Mouse (Mus musculus) lung, embryonic 14.5 days (tissue): ENCODE data around the gene Myo5c. TPM values are rescaled to one million over a fixed set of nuclear protein-coding genes. Genes with fewer than 3 reads are reported as not detected.
A peak's percentile ranks its signal among the peaks of the same experiment; 100 is the strongest.

Experiments used
- ATAC-seq: fragments of 200-750 bp; cut with Nextera tagmentation; 2 replicates; pipeline ENCODE4 v1.8.0; 2017; ENCODE audit warnings: mild to moderate bottlenecking, moderate TSS enrichment, moderate library complexity; ENCODE audit not compliant: insufficient read depth
- DNase-seq: peaks from one replicate; pipeline ENCODE4 v3.0.0-alpha.2; 2015
- H3K27ac ChIP-seq: fragments of 300-500 bp; sonication (generic); 2 replicates; pipeline ENCODE4 v1.5.1; 2014; ENCODE audit warnings: low read depth, mild to moderate bottlenecking, moderate library complexity
- H3K27me3 ChIP-seq: fragments of 300-500 bp; sonication (generic); 2 replicates; pipeline ENCODE4 v1.6.1; 2014; ENCODE audit warnings: low read length, control low read depth; ENCODE audit not compliant: insufficient read depth
- H3K36me3 ChIP-seq: fragments of 300-500 bp; sonication (generic); 2 replicates; pipeline ENCODE4 v1.6.1; 2014; ENCODE audit warnings: control low read depth; ENCODE audit not compliant: insufficient read depth
- H3K4me1 ChIP-seq: fragments of 300-500 bp; sonication (generic); 2 replicates; pipeline ENCODE4 v1.6.1; 2014; ENCODE audit warnings: antibody characterized with exemption, control low read depth; ENCODE audit not compliant: insufficient read depth
- H3K4me2 ChIP-seq: fragments of 300-500 bp; sonication (generic); 2 replicates; pipeline ENCODE4 v1.6.1; 2014; ENCODE audit warnings: mild to moderate bottlenecking
- H3K4me3 ChIP-seq: fragments of 300-500 bp; sonication (generic); 2 replicates; pipeline ENCODE4 v1.5.1; 2014; ENCODE audit warnings: low read depth, low read length
- H3K9ac ChIP-seq: fragments of 300-500 bp; sonication (generic); 2 replicates; pipeline ENCODE4 v1.6.1; 2014
- H3K9me3 ChIP-seq: fragments of 300-500 bp; sonication (generic); 2 replicates; pipeline ENCODE4 v1.6.1; 2016; ENCODE audit warnings: low read depth, low read length, control low read depth
- CTCF ChIP-seq: IDR thresholded peaks from 2 replicates; pipeline ENCODE4 v1.5.1; 2016; ENCODE audit warnings: antibody characterized with exemption, low read depth
- WGBS: fragments of 180-500 bp; shearing (Covaris S2); extraction: QIAGEN DNeasy Blood & Tissue Kit; methylation state at CpG from one replicate; pipeline ENCODE4 v1.1.7; 2014; 5-methylcytosine and 5-hydroxymethylcytosine counted together
- polyA plus RNA-seq: library from polyadenylated mRNA; unstranded; fragments of >200 nt; fragmentation: Nextera tagmentation; extraction: Ambion mirVana; gene quantifications from 2 replicates; pipeline ENCODE4 v1.2.1, GENCODE M21; 2014

Gene Myo5c
- polyA plus RNA-seq, 1 experiment from 2014 or later, result 28.9 TPM

- no peak overlapping the region for H3K4me3 ChIP-seq
- no peak overlapping the region for H3K27ac ChIP-seq
- no peak overlapping the region for H3K4me2 ChIP-seq
- H3K4me1 ChIP-seq, result no peaks in the 10 kb centered on the region
- TF ChIP-seq CTCF, result no peak
- no peak for ATAC-seq
- H3K9ac ChIP-seq, result no peak overlapping the region
- 55% methylated on average over 5 of the region's 5 CpGs for WGBS
- 0 out of 2 replicates have a peak, but pooled peaks cover 4% of the 10 kb centered on the region for H3K36me3 ChIP-seq
- no peaks in the 10 kb centered on the region for H3K27me3 ChIP-seq
- H3K9me3 ChIP-seq, result no peaks in the 10 kb centered on the region
- DNase-seq, result no peak
These were observed 76.8 kb downstream of the Myo5c start for GRCm38 (mm10) chr9:75308621-75309020.

DNA sequence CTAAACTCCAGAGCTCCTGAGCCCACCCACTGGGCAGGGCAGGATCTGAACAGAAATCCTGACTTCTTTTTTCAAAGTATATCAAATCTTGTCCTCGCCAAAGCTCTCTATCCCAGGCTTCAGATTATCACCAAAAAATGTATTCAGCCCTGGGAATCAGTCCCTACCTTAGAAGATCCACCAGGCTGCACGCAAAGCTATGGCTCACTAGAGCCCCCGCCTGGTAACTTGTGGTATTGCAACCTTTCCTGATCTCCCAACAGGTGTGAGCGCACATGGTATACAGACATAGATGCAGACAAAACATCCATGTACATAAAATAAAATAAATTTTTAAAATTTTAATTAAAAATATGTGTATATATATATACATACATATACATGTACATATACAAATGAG, 80.2 kb downstream of the Myo5c start:
- ATAC-seq (no peak), DNase-seq (peak; percentile 90)
- H3K36me3 ChIP-seq, result no peaks in the 10 kb centered on the region
- TF ChIP-seq CTCF, result peak; percentile 86
- H3K4me2 ChIP-seq, result no peak overlapping the region
- 16% methylated on average over 4 of the region's 4 CpGs for WGBS
- H3K9me3 ChIP-seq, result no peaks in the 10 kb centered on the region
- no peaks in the 10 kb centered on the region for H3K27me3 ChIP-seq
- H3K9ac ChIP-seq, result no peak overlapping the region
- no peak overlapping the region for H3K4me3 ChIP-seq
- H3K27ac ChIP-seq, result no peak overlapping the region
- H3K4me1 ChIP-seq, result no peaks in the 10 kb centered on the region

DNA sequence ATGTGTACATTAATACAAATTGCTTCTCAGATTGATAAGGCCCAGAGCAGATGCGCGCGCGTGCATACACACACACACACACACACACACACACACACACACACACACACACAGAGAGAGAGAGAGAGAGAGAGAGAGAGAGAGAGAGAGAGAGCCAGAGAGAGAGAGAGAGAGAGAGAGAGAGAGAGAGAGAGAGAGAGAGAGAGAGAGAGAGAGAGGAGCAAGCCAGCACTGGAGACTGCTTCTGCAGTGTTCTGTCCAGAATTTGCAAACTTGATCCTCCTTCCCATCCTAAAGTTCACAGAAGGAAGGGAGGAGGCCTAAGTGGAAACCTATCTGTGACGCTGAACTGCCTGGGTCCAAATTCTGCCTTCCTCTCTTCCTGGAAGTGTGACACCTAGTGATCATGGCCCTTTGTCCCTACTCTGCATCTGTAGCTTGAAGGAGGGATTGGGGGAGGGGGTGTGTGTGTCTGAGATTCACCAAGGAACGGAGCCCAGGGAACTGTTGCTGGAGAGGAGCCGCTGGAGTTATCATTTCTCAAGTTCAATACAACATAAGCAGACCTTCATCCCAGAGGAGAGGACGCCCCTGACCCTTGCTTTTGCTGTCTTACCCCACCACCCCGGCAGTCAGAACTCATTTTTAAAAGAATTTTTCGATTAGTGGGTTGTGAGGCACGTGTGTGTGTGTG, 81.5 kb downstream of the Myo5c start:
- Histone ChIP-seq H3K4me3 (peak overlapping the region; percentile 65), H3K4me2 (peak overlapping the region; percentile 88), H3K27ac (peak overlapping the region; percentile 77; the same call in 1 of the 2 replicates), H3K9me3 (no peaks in the 10 kb centered on the region), H3K4me1 (no peaks in the 10 kb centered on the region), H3K36me3 (no peaks in the 10 kb centered on the region), H3K9ac (peak overlapping the region; percentile 64; the same call in 1 of the 2 replicates), H3K27me3 (no peaks in the 10 kb centered on the region)
- ATAC-seq, result peak; percentile 26
- DNase-seq, result peak; percentile 28
- TF ChIP-seq CTCF, result no peak
- WGBS, result 35% methylated on average over 11 of the region's 11 CpGs

- H3K4me1 ChIP-seq, result no peaks in the 10 kb centered on the region
- H3K27me3 ChIP-seq, result no peaks in the 10 kb centered on the region
- DNase-seq (peak; percentile 84), ATAC-seq (peak; percentile 89)
- H3K36me3 ChIP-seq, result no peaks in the 10 kb centered on the region
- H3K9me3 ChIP-seq, result no peaks in the 10 kb centered on the region
- peak overlapping the region; percentile 88 for H3K4me2 ChIP-seq
- TF ChIP-seq CTCF, result 0 out of 2 replicates have a peak, but pooled peaks have one; percentile 24
- peak overlapping the region; percentile 77 for H3K27ac ChIP-seq
- 1% methylated on average over 52 of the region's 52 CpGs for WGBS
- H3K4me3 ChIP-seq, result peak overlapping the region; percentile 65
- H3K9ac ChIP-seq, result peak overlapping the region; percentile 64
These were observed 82.2 kb downstream of the Myo5c start for GRCm38 (mm10) chr9:75313832-75314516.

- Histone ChIP-seq H3K9ac (peak overlapping the region; percentile 64), H3K27me3 (no peaks in the 10 kb centered on the region), H3K4me1 (no peaks in the 10 kb centered on the region), H3K9me3 (no peaks in the 10 kb centered on the region), H3K4me2 (peak overlapping the region; percentile 88), H3K27ac (peak overlapping the region; percentile 77), H3K4me3 (peak overlapping the region; percentile 65), H3K36me3 (no peaks in the 10 kb centered on the region)
- DNase-seq (peak; percentile 29), ATAC-seq (peak; percentile 19; the same call in 1 of the 2 replicates)
- 4% methylated on average over 22 of the region's 22 CpGs for WGBS
- no peak; the same call in 1 of the 2 replicates for TF ChIP-seq CTCF
These were observed 82.8 kb downstream of the Myo5c start for GRCm38 (mm10) chr9:75314517-75315105.

- DNase-seq (no peak), ATAC-seq (no peak)
- no peak for TF ChIP-seq CTCF
- Histone ChIP-seq H3K27ac (no peak overlapping the region), H3K9ac (no peak overlapping the region), H3K4me1 (no peaks in the 10 kb centered on the region), H3K27me3 (no peaks in the 10 kb centered on the region), H3K4me2 (peak overlapping the region; percentile 88), H3K36me3 (no peaks in the 10 kb centered on the region), H3K9me3 (no peaks in the 10 kb centered on the region), H3K4me3 (no peak overlapping the region; the same call in 1 of the 2 replicates)
- WGBS, result 63% methylated on average over 3 of the region's 3 CpGs
These were observed 83.4 kb downstream of the Myo5c start for GRCm38 (mm10) chr9:75315238-75315637.

DNA sequence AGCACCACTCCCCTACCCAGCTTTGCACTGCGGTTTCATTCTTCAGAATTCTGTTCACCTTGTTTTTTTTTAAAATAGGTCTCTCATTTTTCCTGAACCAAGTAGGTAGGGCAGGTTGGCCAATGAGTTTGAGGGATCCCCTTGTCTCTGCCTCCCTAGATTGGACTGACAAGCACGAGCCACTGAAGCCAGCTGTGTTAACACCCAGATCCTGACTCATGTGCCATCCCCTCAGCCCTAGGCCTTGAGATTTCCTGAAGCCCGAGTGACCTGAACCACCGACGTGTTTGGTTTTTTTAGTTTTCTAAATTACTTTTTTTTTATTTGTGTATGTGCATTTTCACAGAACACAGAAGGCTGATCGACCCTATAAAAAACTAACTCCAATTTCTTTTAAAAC, 85.0 kb downstream of the Myo5c start:
- Histone ChIP-seq H3K4me3 (no peak overlapping the region), H3K4me2 (no peak overlapping the region), H3K9ac (no peak overlapping the region), H3K4me1 (no peaks in the 10 kb centered on the region), H3K9me3 (no peaks in the 10 kb centered on the region), H3K36me3 (no peaks in the 10 kb centered on the region), H3K27me3 (no peaks in the 10 kb centered on the region), H3K27ac (no peak overlapping the region)
- TF ChIP-seq CTCF, result no peak
- no peak for DNase-seq
- 79% methylated on average over 6 of the region's 6 CpGs for whole genome bisulfite sequencing
- no peak for ATAC-seq
